17 mouse cellular contexts compared by ENCODE assay signal in the genomic region with DNA sequence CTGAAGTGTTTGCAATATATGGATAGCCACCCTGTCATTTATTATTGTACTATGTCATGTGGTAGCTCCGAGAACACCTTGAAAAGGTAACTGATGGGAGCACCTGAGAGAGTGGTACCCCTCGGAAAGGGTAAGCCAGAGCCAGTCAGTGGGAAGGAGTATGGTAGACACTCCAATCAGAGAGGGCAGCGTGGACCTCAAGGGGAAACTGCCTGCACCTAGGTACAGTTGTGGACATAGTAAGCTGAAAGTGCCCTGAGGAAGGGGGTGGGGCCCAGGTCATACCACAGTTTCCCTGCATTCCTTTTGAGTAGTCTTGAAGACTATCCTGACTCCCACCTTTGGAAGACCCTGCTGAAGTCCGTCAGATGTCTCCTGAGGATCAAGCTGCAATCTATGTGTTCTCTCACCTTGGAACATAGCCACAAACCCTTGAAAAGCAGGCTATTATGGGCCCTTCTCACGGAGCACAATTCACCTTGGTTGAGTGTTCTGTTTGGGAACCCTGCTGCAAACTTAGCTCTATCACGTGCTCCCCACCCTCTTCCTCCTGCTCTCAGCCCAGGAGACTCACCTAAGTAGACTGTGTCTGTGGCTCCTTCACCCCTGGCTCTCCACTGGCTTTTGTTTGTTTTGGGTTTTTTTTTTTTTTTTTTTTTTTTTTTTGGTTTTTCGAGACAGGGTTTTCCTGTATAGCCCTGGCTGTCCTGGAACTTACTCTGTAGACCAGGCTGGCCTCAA.
A peak's percentile ranks its signal among the peaks of the same experiment; 100 is the strongest.
DNase-seq lines count a peak whose midpoint lies in the region; ATAC-seq and TF ChIP-seq lines count a peak whose summit lies in the region.
"Had no signal": no experiment of that assay in that cellular context is flagged by ENCODE, and none has a peak within 500 bp of the region (broad histone marks: within the 10 kb centered on the region; RNA-seq: fewer than 3 reads in every experiment).

No protein-coding gene starts in this region.

- H3K9ac ChIP-seq in lung, embryonic 14.5 days: no peak overlapping the region
- H3K9ac ChIP-seq in midbrain, embryonic 11.5 days (ENCODE audit: low read length): no peak overlapping the region
- no peak overlapping the region for H3K9ac ChIP-seq in midbrain, embryonic 16.5 days (ENCODE audit: low read depth, low read length)
- H3K9ac ChIP-seq in limb, embryonic 12.5 days (replicated peaks): no peak overlapping the region
- H3K9ac ChIP-seq: embryonic facial prominence, embryonic 13.5 days; heart, embryonic 15.5 days; hindbrain, embryonic 14.5 days had no signal

- TF ChIP-seq CTCF in lung, embryonic 14.5 days (IDR thresholded peaks at IDR 0.05; ENCODE audit: low read depth): no peak

- H3K36me3 ChIP-seq in lung, embryonic 14.5 days (ENCODE audit: insufficient read depth): no peaks in the 10 kb centered on the region
- no peaks in the 10 kb centered on the region for H3K36me3 ChIP-seq in midbrain, embryonic 11.5 days (ENCODE audit: control insufficient read depth, insufficient read depth, low read length)
- no peaks in the 10 kb centered on the region for H3K36me3 ChIP-seq in midbrain, embryonic 16.5 days (ENCODE audit: control insufficient read depth, insufficient read depth, low read length)
- H3K36me3 ChIP-seq in limb, embryonic 12.5 days: no peaks in the 10 kb centered on the region
- H3K36me3 ChIP-seq: embryonic facial prominence, embryonic 13.5 days; heart, embryonic 15.5 days; hindbrain, embryonic 10.5 days had no signal

- H3K27me3 ChIP-seq in lung, embryonic 14.5 days (ENCODE audit: insufficient read depth, low read length): no peaks in the 10 kb centered on the region
- no peaks in the 10 kb centered on the region for H3K27me3 ChIP-seq in midbrain, embryonic 11.5 days (ENCODE audit: control insufficient read depth, insufficient read depth, low read length)
- no peaks in the 10 kb centered on the region for H3K27me3 ChIP-seq in midbrain, embryonic 16.5 days (ENCODE audit: control insufficient read depth, insufficient read depth, low read depth, low read length)
- H3K27me3 ChIP-seq in limb, embryonic 12.5 days: peaks cover 13% of the 10 kb centered on the region
- H3K27me3 ChIP-seq: heart, embryonic 15.5 days had no signal

- DNase-seq in lung, embryonic 14.5 days: no peak
- no peak for DNase-seq in lung, postnatal 14 days
- DNase-seq in midbrain, embryonic 11.5 days (ENCODE audit: low spot score, missing footprints): peak; percentile 64
- no peak for DNase-seq in embryo, embryonic 11 days
- DNase-seq: adrenal gland, adult 8-10 months; adrenal gland, postnatal 36 days; cerebellum, adult 2 months; cerebellum, postnatal 10 days; gastrocnemius, adult 2 months; gastrocnemius, postnatal 25 days had no signal

- H3K9me3 ChIP-seq in lung, embryonic 14.5 days (ENCODE audit: low read depth, low read length): no peaks in the 10 kb centered on the region
- no peaks in the 10 kb centered on the region for H3K9me3 ChIP-seq in midbrain, embryonic 11.5 days (ENCODE audit: control insufficient read depth, low read length)
- H3K9me3 ChIP-seq in midbrain, embryonic 16.5 days (replicated peaks; ENCODE audit: control insufficient read depth, low read length, poor library complexity, severe bottlenecking): no peaks in the 10 kb centered on the region
- H3K9me3 ChIP-seq in limb, embryonic 12.5 days: no peaks in the 10 kb centered on the region; the same call in 1 of the 2 replicates
- H3K9me3 ChIP-seq: embryonic facial prominence, embryonic 13.5 days; heart, embryonic 15.5 days; hindbrain, embryonic 10.5 days had no signal

- no peak overlapping the region for H3K4me3 ChIP-seq in lung, embryonic 14.5 days (ENCODE audit: low read depth, low read length)
- H3K4me3 ChIP-seq in midbrain, embryonic 11.5 days (ENCODE audit: low read depth, low read length): no peak overlapping the region
- H3K4me3 ChIP-seq in midbrain, embryonic 16.5 days (ENCODE audit: low read depth, low read length): no peak overlapping the region
- no peak overlapping the region for H3K4me3 ChIP-seq in limb, embryonic 12.5 days (replicated peaks)
- H3K4me3 ChIP-seq: embryonic facial prominence, embryonic 13.5 days; gastrocnemius, adult 2 months; heart, embryonic 15.5 days; hindbrain, embryonic 10.5 days had no signal

- no peak overlapping the region for H3K4me2 ChIP-seq in lung, embryonic 14.5 days
- H3K4me2 ChIP-seq in midbrain, embryonic 11.5 days: no peak overlapping the region
- H3K4me2 ChIP-seq in midbrain, embryonic 16.5 days (ENCODE audit: low read length): no peak overlapping the region
- no peak overlapping the region for H3K4me2 ChIP-seq in limb, embryonic 12.5 days
- H3K4me2 ChIP-seq: embryonic facial prominence, embryonic 13.5 days; heart, embryonic 15.5 days; hindbrain, embryonic 14.5 days had no signal

- no peaks in the 10 kb centered on the region for H3K4me1 ChIP-seq in lung, embryonic 14.5 days (ENCODE audit: insufficient read depth)
- H3K4me1 ChIP-seq in midbrain, embryonic 11.5 days (ENCODE audit: control insufficient read depth, insufficient read depth, low read length): no peaks in the 10 kb centered on the region
- H3K4me1 ChIP-seq in midbrain, embryonic 16.5 days (ENCODE audit: control insufficient read depth, insufficient read depth, low read length): no peaks in the 10 kb centered on the region
- H3K4me1 ChIP-seq in limb, embryonic 12.5 days (replicated peaks): peaks cover 44% of the 10 kb centered on the region

- peak; percentile 64; the same call in 1 of the 2 replicates for ATAC-seq in lung, embryonic 14.5 days (ENCODE audit: insufficient read depth)
- ATAC-seq in midbrain, embryonic 11.5 days (ENCODE audit: low FRiP score): no peak
- no peak for ATAC-seq in midbrain, embryonic 16.5 days
- ATAC-seq in limb, embryonic 12.5 days (ENCODE audit: insufficient number of reproducible peaks, insufficient read depth, low FRiP score, low TSS enrichment, low read depth): no peak; the same call in 1 of the 2 replicates
- ATAC-seq: forebrain, embryonic 14.5 days had no signal

- no peak overlapping the region for H3K27ac ChIP-seq in lung, embryonic 14.5 days (ENCODE audit: low read depth)
- no peak overlapping the region for H3K27ac ChIP-seq in midbrain, embryonic 11.5 days (ENCODE audit: low read depth, low read length)
- H3K27ac ChIP-seq in midbrain, embryonic 16.5 days (ENCODE audit: low read length): no peak overlapping the region
- peak overlapping the region; percentile 89; the same call in 1 of the 2 replicates for H3K27ac ChIP-seq in limb, embryonic 12.5 days
- H3K27ac ChIP-seq: heart, embryonic 15.5 days; hindbrain, embryonic 10.5 days; hindbrain, embryonic 14.5 days had no signal

- WGBS in lung, embryonic 14.5 days: 76% methylated on average over 6 of the region's 7 CpGs
- 89% methylated on average over 7 of the region's 7 CpGs for WGBS in midbrain, embryonic 11.5 days
- WGBS in midbrain, embryonic 16.5 days: 90% methylated on average over 6 of the region's 7 CpGs
- WGBS in limb, embryonic 12.5 days: 79% methylated on average over 7 of the region's 7 CpGs
